Mouse (Mus musculus) kidney, adult 11 months (tissue): ENCODE results near the gene Col23a1.

Experiments
- DNase-seq: peaks from one replicate; pipeline ENCODE4 v3.0.0; 2022

Col23a1 gene

DNA sequence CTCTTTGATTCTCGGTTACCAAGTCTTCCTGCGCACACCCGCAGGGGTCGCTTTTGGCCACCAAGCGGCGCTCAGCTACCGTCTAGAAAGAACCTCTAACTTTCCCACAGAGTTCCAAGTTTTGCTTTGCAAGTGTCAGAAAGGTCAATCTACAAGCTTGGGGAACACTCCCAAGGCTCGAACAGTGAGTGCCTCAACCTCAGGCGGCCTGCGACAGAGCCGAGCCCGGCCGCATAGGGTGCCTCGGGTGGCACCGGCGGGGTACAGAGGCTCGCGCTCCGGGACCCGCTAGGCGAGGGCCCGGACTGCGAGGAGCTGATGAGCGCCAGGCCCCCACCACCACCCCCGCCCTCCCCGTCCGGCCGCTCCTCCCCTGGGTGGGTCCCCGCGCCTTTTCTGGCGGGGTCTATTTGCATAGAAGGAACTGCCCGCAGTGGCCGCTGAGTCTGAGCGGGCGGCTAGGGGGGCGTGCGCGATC, at the start of gene Col23a1:
TSS of gene Col23a1 (plus strand) at position 357 of the 478 bp plus-strand sequence.
- peak; percentile 61 for DNase-seq

DNA sequence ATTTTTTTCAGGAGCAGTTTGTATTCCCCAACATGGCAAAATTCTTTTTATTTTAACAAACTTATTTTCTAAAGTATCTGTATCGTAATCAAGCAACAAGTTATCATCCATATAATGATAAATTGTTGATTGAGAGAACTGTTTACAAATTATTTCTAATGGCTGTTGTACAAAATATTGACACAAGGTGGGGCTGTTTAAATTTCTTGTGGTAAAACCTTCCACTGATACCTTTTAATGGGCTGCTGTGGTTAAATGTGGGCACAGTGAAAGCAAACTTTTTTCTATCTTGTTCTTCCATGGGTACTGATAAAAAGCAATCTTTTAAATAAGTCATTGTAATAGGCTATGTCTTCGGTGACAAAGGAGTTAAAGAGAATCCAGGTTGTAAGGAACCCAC, 46.8 kb upstream of the Col23a1 start:
- no peak for DNase-seq

DNA sequence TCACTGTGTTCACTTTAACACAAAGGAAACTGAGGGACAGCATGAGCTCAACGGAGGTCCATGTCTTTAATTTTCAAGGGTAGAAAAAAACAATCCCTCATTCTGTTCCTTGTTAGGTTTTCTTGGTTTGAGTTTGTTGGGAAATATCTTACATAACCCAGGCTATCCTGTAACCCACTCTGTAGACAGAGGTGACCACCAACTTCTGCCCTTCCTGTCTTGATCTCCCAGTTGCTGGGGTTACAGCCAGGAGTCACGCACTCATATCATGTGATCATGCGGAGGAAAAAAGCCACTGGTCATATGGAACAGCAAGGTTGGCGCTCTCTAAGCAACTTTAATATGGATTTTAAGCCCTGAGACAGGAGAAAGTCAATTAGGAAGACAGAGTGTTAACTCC, 32.7 kb upstream of the Col23a1 start:
- DNase-seq: no peak

DNA sequence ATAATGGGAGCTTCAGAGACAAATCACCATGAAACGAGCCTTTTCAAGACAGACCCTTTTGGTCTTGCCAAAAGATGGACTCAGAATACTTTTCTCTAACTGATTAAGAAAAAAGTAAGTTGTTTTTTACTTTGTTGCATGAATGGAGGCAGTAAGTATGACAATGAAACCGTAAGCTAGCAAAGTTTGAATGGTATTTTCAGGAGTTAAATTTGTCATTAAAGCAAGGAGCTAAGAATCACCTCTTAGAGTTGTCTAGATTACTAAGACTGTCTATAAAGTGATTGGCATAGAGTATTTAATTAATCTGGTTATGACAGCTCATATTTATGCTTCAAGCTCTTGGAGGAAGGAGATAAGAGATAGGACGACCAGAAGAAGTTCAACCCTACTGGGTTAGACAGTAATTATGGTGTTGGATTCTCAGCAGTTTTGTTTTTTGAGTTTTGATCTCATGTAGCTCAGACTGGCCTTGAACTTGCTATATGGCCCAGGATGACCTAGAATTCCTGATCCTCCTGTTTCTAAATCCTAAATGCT, 28.0 kb upstream of the Col23a1 start, which contains the start of gene Clk4:
TSS of gene Clk4 (plus strand) at position 51 of the 540 bp plus-strand sequence.
- no peak for DNase-seq

DNA sequence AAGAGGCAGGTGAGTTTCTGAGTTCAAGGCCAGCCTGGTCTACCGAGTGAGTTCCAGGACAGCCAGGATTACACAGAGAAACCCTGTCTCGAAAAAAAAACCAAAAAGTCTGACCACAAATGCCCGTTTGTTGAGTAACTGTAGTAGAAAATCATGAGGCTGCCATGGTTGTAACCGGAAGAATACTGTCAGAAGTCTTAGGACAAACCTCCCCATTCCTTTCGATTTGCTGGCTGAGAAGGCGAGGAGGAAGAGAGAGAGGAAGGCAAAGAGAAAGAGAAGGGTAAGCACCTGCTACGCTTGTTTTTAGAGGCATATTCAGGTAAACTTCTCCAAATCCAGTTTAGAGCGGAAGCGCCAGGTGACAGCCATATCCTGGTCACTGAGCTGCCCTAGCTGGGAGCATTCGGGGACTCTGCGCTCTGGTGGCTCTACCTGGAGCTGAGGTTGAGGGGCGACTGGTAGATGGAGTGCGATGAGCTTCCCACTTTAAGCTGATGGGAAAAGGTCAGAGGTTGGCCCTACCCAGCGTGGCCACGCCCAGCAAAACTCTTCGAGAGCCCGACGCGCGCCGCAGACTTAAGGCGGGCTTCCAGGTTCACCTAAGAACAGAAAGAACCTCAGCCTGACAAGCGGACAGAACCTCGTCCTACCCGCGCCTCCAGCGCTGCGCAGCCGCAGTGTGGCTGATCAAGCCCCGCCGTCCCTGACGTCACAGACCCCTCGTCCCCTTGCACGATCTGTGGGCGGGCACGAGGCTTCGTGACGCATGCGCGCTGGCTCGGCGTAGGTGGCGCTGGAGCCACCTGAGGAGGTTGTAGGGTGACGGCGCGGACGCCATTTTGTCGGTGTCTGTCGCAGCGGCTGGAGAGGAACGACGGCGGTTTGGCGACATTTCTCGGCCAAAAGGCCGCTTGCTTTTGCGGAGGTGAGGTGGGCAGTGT, 27.1 kb upstream of the Col23a1 start, which contains the start of gene BC049762:
TSS of gene BC049762 (minus strand) at position 705 of the 944 bp plus-strand sequence.
- peak; percentile 98 for DNase-seq

DNA sequence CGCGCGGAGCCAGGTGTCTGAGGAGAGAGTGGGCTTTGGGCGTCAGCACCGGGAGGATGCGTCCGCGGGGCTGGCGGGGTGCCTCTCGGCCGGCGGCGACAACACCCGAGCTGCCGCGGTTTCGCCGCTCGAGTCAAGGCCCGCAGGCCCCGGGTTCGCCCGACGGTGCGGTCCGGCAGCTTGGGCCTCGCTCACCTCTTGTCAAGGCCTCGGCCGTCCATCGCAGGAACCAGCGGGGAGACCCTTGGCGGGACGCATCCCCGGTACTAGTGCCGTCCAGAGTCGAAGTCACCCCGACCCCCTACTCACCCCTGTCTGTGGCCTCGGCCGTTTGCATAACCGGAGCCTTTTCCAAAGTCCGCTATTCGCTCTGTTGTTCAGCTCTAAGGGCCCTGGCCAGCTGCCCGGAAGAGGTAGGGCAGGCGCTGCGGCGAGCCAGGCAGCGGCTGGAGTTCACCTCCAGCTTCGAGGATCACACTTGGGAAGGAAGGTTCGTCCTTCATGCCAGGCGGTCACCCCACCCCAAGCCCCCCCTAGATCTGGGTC, 26.4 kb upstream of the Col23a1 start:
- DNase-seq: peak; percentile 86

DNA sequence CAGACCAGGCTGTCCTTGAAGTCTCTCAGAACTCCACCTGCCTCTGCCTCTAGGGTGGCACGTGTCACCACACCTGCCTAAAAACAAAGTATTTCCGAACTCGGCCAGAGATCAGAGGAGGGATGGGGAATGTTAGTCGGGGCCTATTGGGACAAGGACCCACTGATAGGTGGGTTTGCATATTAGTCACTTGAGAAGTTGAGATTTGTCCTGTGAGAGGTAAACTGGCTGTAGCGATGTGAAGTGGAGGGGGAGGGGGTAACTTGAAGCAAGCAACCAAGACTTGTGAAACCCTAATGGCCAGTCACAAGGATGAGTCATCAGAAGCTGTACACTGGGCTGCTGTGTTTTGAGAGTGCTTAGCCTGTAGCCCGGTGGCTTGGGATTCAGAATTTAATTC, 25.4 kb upstream of the Col23a1 start:
- DNase-seq: peak; percentile 47

DNA sequence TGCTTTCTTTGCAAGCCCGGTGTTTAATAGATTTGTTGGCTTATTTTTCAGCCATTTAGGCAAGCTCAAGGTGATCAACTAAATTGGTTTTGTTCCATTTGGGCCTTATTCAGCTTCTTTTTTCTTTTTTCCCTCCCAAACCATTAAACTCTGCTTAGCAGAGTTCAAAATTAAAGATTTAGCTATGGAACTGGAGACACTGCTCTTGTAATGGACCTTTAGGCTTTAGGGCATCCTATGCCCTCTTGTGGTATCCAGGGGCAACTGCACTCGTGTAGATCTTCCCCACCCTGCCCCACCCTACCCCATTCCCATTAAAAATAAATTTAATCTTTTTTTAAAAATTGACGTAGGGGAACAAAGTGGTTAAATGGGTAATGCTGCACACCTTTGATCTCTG, 24.4 kb upstream of the Col23a1 start:
- DNase-seq: no peak

DNA sequence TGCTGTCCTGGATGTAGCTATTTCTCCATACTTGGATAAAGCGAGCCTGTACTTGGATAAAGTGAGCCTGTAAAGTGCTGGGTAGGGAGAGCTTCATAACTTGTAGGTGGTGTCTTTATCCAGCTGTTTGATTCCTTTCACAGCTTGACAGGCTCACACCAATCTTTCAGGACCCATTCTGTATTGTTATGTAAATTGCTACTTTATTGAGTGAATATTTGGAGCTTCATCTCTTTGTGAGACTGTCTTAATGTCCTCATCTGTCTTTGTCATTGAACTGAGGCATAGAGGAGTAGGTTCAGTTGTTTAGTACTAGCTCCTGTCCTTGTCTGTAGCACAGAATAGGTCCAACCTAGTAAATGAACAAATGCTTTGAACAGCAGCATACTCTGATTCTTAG, 15.3 kb upstream of the Col23a1 start:
- DNase-seq: no peak

DNA sequence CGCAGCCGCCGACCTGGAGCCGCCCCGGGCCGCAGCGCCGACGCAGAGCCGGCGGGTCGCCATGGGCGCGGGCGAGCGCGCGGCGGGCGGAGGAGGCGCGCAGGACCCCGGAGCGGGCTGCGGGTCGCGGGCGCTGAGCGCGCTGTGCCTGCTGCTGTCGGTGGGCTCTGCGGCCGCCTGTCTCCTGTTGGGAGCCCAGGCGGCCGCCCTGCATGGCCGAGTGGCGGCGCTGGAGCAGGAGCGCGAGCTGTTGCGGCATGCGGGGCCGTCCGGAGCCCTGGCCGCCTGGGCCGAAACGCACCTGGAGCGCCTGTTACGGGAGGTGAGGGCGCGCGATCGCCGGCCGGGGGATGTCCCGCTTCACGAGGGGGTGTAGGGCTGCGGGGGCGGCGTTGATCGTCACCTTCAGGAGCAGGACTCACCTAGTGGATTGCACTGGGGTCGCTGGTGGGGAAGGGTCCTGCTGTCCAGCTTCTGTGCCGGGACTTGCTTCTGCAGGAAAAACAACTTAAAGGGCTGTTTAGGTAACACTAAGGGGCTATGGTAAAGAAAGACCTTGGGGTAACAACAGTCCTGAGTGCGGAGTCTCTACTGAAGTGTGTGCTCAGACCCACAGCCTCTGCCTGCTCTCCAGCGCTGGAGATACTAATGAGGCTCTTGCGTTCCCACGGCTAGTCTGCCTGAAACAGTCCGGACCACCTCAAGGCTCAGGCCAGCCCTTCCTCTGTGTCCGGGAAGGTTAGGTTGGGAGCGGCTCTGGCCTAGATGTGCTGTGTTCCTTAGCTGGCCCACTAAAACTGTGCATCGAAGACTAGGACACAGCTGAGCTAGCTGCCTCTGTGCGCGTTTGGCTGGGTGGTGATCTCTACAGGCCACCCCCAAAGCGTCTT, 591 bp downstream of the Col23a1 start:
- peak; percentile 24 for DNase-seq

DNA sequence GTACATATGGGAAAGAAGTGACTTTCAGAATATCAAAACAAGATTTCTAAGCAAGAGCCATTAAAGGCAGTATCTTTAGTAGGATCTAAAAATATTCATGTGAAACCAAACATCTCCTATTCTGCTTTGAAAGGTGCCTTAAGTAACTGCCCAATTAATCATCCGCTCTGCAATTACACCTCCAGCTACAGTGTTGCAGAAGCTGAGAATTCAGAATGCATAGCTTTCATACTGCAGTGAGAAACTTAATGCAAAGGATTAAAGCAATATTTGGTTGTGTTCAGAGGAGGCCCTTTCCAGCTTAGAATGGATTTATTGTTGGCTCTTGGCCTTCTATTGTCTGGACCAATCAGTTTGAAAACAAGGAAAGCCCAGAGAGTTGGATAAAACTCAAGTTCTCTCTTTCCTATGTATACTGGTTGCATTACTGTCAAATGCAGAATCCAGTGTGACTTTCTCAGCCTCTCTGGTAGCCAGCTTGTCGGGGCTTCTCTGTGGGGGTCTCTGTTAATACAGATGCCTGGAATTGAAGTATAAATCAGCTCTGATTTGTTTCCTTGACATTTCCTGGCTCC, 4.3 kb downstream of the Col23a1 start:
- no peak for DNase-seq

DNA sequence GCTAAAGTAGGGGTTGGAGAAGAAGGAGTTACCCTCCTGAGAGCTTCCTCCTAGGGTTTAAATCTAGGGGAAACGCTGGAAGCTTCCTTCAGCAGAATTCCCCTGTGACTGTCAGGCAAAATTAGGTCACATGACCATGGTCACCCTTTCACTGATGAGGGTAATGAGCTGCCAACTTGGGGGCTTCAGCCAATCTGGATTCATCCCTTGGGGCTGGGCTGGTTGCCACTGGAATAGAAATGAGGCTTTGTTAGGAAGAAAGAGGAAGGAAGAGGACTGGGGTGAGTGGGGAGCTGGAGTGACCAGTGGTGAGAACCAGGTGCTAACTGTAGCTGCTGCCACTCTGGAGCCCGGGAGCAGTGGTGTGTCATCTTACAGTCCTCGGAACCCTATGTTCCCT, 6.0 kb downstream of the Col23a1 start:
- DNase-seq: no peak

DNA sequence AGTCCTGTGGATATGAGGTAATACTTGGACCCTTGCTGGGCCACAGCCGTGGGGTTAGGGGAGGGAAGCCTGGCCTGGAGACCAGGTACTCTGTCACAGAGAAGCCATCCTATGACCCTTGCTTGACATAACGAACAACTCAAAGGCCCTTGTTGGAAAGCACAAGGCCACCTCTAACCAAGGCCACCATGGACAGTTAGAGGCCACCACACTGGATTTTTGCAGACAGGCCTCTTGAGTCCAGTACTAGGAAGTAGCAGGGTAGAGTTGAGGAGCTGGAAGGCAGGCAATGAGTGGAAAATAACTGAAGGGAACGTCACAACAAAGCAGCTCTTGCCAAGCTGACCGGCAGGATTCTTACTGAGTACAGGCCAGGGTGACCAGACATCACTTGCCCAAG, 9.0 kb downstream of the Col23a1 start:
- DNase-seq: no peak

DNA sequence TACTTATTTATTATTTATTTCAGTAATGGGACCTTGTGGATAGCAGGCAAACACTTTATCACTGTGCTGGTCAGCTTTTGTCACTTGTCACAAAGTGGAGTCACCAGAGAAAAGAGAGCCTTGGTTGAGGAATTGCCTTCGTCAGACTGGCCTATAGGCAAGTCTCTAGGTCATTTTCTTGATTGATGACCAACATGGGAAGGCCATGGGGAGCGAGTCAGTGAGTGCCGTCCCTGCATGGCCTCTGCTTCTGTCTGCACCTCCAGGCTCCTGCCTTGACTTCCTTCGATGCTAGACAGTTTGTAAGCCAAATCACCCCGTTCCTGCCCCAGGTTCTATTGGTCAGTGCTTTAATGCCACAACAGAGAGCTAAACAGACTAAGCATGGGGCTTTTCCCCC, 12.7 kb downstream of the Col23a1 start:
- DNase-seq: no peak

DNA sequence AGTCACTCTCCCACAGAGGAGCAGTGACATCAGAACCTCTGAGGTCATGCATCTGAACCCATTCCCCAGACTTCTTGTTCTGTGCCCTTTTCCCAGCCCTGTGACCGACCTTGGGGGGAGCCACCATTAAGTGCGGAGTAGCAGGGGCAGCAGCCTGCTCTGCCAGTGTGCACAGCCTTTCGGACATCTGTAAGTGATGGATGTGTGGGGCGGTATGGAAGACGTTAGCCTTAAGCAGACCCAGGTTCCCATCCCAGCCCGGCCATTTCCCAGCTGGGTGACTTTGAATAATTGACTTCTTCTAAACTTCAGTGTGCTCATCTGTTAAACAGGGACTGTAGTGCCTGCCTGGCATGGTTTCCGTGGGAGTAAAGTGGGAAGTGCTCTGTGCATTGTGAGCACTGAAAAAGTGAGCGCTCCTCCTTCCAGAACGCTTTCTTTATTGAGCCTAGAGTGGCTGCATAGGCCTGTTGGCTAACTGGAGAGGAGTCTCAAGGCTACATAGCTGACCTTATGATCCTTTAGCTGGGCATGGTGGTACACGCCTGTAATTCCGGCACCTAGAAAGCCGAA, 14.3 kb downstream of the Col23a1 start:
- no peak for DNase-seq

DNA sequence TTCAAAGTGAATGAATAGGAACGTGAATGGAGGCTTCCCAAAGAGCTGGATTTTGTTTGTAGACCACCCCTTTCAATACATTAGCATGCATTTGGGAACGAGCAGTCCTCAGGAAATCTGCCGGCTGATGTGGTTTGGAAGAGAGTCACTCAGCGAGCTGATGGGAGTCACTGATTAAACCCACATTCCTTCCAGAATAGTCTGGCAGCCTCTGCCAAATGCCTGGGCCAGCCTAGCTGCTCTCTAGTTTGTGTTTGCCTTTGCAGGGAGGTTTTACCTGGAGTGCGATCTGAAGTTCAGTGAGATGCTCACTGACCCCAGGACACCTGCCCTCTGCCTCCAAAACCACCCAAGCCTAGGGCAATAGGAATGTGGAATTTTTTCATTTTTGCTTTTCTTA, 18.6 kb downstream of the Col23a1 start:
- peak; percentile 69 for DNase-seq

DNA sequence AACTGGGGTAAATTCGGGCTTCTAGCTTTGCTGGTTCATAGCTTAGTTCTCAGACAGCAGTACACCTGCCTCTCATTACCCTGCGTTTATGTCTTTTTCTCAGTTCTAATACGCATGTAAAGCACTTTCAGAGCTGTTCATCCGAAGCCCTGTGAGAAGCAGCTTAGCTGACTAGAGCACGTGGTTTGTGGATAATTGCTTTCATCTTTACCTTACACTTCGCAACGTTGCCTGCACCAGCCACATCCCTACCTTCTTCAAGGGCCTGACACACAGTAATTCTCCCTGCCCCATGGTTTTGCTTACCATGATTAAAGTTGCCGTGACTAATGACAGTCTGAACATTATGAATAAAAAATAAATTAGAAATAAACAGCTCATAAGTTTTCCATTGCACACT, 22.1 kb downstream of the Col23a1 start:
- no peak for DNase-seq

DNA sequence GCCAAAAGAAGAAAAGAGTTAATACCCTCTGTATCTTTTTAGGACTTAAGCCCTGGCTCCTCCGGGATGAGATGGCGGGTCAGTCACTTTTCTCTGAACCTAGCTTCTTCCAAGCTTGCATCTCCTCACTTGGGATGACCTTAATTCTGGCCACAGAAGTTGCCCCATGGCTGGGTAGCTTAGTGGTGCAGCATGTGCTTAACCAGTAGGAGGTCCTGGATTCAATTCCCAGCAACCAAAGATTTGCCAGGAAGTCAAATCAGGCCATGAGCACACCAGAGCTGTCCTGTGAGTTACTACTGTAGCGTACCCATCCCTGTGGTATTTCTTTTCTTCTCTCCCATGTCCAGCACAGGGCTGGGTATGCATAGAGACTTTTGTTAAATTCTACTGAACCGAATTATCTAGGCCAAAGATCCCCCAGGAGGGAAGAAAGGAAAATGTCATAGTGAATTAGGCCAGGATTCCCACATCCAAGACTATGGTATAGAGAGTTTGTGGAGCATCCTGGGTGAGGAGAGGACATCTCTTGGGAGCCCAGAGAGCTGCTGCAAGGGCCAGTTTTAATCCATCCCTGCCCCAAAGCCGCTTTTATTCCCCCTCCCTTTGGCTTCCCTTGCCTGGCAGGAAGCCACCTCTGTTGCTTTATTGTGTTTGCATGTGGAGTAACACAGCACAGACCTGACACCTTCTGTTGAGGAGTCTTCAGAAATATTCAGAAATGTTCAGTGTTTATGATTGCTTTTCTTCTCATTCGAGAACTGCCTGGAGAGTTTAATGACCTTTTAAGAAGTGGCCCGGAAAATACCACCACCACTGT, 26.5 kb downstream of the Col23a1 start:
- DNase-seq: no peak

DNA sequence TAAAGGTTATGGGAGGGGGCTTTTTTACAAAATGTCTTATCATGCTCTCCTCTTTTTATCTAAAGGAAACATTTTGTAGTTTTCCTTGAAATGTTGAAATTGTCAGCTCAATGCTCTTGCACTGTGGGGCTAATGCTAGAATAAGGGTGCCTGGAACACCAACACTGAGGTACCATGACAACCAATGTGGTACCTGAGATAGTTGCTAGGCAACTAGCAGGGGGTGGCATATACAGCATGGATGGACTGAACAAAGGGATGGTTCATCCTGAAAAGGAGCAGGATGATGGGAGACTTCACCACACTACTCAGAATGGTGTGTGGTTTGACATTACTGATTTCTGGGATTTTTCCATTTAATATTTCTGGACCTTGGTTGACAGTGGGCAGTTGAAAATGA, 30.9 kb downstream of the Col23a1 start:
- no peak for DNase-seq

DNA sequence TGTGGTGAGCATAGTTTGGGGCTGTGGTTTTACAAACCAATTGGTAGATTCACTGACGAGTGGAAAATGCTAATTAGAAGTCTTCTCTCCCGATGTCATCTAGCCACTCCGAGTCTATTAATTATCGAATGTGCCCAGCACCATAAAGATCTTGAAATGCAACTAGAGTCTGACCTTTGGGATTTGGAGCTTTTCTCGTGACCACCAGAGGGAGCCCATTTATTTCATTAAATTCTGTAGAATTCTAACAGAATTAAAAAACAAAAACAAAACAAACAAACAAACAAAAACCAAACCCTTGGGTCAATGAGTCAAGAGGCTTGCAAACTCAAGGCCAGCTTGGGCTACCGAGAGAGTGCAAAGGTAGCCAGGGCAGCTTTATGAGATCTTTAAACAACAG, 37.2 kb downstream of the Col23a1 start:
- no peak for DNase-seq

DNA sequence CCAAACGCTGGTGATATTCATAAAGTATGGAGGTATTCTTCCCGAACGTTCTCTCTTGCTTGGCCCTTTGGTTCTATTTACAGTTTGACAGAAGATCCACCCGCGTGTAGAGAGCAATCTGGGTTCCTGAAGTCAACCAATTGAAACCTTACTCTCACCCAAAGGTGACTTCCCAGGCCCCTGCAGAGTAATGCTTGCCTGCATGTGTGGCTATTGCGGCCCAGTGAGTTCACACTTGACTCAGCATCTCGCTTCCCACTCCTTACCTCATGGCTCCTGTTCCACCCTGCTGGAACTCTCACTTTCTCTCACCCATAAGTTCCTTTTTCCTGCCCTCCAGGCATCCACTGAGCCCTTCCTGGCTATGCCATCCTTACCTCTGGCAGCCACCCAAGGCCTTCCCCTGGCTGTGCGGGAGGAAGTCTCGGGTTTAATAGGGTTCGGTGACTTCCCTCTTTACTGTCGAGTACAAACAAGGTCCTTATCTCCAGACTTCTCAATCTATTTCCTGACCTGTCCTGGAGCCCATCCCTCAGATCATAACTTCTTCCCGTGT, 38.7 kb downstream of the Col23a1 start:
- no peak for DNase-seq
